Mouse (Mus musculus) thymus, postnatal 36 days (tissue): ENCODE data around the gene Ano8.
"Not testable (repeated sequence)": the region's sequence is repeated elsewhere in the genome, so short reads cannot be mapped to it uniquely, and the experiment has no call there.

Source experiments
- DNase-seq, 2 experiments: peaks; one replicate each; pipeline ENCODE4 v3.0.0; 2022; ENCODE audit warnings: mixed read lengths in 2 of 2

Gene Ano8

DNA sequence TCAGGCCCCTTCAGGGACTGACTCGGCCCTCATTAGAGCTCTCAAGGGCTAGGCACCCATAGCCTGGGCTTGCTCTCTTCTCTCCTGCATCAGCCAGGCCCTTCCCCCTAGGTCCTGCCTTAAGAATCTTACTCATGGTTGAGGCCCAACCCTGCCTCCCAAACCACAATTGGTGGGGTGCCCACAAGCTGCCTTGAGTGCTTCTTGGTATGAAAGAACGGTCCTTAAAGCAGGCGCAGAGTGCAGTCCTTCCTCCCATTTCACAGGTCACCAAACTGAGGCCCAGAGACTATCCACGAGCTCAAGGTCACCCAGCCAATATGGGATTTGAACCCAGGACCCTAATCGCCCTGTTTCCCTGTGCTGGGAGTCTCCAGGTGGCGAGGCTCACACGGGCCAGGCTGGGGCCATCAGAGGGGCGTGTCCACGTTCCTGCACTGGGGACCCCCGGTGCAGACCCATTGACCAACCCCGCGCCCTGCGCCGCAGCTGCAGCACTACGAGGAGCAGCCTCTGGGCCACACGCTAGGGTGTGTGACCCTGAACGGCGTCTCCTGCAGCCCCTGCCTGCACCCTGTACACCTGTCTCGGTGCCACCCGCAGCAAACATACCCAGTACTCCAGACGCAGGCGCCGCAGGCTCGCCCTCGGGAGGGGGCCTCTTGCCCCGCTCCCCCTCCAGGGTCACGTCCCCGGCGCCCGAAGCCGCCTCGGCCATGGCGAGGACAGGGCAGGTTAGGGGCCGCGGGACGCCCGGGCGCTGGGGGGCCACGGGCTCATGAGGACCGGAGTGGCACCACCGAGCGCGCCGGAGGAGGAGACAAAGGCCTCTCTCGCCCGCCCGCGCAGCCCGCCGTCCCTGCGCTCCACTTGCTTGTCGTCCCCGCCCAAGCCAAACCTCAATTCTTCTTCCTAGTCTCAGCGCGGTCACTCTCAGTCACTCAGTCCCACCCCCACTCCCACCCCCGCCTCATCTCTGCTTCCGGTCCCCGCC lies at the start of gene Ano8:
TSS of gene Ano8 (minus strand) at position 822 of the 994 bp plus-strand sequence.
- DNase-seq = peak; percentile 79 to 83

DNA sequence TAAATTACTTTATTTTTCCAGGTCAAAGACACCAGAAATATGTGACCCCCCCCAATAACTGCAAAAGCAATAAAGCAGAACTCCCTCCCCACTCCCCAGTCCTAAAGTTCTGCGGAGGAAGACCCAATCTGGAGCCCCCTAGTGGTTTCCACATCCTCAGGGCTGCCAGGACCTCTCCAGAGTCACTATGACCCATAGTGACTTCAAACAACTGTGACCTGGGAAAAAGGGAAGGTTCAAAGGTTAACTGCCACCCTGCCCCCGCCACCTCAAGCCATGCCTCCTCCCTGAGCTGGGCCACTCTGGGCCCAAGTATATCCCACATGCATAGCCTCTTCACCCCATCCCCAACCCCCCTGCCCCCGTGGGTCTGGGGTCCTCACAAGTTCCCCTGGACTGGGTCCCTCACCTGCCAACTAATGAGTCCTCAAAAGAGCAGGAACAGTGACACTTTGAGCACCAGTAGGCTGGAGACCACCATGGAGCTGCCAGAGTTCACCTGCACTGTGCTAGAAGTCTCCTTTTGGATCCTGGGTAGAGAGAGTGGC lies 48.6 kb upstream of the Ano8 start:
- no peak for DNase-seq

DNA sequence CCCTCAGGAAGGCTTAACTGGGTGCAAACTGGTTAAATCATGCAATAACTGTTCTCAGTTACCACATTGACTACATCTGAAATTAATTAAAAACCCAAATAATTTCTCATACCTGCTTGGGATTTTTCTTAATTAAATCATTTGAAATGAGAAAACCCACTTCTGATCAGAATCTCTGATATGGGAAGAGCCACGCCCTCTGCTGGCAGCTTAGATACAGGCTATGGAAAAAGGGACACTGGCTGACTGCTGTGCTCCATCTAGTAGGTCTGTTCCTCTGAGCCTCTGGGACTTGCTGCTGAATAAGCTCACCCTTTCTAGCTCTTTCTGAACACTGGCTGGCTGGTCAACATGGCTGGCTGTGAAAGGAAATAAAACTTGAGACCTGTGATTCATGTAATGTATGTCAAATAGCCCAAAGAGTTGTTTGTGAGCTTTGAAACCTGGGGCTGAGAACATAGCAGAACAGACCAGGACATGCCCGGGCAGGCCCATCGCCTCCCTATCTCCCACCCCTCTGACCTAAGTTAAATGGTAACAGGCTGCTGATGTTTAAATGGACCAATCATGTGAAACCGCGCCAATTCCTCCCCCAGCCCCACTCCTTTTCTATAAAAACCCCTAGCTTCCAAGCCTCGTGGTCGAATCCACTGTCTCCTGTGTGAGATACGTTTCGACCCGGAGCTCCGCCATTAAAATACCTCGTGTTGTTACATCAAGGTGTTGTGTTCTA lies 45.1 kb upstream of the Ano8 start:
- not testable (repeated sequence) for DNase-seq

DNA sequence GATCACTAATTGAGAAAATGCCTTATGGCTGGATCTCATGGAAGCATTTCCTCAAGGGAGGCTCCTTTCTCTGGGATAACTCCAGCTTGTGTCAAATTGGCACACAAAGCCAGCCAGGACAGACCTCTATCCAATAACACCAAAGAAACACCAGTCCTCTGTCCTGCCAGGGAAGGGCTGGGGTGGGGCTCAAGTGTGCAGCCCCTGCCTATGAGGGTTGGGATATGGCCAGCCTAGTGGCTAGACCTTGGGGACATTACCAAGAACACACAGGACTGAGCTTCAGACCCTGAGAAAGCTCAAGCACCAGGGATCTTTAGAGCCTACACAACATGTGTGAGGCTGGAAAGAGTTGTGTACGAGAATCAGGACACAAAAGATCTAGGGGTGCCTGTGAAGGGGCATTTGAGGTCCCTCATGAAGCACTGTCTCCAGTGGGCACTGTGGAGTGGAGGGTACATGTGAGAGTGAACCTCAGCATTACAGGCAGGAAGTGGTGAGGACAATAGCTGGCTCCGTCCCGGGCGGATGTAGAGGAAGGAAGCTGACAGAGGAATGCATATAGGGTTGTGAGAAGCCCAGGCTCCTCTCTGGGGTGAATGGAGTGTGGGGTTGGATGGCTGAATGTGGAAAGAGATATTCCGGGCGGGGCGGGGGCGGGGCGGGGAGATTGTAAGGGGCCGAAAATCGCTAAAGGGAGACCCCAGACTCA lies 42.8 kb upstream of the Ano8 start:
- peak; percentile 49 to 66 for DNase-seq

DNA sequence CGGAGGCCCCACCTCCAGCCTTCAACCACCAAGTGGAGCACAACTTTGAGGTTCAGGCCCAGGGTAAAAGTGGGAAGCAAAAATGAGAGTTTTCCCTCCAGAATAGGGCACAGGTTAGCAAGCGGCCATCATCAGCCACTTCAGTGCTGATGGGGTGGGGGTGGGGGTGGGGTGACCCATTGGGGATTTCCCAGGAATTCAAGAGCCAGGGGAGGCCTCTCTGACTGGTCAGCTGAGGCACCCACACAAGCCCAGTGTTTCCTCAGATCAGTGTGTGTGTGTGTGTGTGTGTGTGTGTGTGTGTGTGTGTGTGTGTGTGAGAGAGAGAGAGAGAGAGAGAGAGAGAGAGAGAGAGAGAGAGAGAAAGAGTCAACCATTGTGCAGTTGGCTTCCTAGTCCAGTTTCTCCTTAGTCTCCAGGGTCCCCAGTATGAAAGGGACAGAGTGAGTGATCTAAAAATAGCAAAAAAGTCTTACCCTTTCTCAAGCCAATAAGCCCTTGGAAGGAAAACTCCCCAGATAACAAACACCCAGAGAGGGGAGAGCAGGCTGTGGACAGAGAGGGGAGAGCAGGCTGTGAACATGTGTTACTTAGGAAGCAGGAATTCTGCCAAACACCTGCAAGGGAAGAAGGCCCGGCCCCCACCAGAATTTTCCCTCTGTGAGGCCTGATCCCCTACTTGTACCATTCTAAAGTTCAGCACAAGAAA lies 41.6 kb upstream of the Ano8 start:
- no peak for DNase-seq

DNA sequence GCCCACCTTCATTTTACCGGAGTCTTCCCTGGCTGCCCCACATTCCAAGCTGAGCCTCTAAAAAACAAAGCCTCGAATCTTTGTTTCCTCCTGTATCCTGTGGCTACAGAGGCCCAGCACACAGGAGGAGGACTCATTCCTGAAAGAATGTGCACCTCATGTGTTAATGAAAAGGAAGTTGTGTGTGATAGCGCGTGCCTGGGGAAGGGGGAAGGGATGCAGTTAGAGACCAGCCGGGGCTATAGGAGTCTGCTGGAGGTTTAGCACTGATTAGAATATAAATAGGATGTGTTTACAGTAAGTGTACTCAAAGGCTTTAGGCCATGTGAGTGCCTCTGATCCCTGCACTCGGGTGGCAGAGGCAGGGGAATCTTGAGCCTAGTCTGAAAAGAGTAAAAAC lies 40.5 kb upstream of the Ano8 start:
- no peak for DNase-seq

DNA sequence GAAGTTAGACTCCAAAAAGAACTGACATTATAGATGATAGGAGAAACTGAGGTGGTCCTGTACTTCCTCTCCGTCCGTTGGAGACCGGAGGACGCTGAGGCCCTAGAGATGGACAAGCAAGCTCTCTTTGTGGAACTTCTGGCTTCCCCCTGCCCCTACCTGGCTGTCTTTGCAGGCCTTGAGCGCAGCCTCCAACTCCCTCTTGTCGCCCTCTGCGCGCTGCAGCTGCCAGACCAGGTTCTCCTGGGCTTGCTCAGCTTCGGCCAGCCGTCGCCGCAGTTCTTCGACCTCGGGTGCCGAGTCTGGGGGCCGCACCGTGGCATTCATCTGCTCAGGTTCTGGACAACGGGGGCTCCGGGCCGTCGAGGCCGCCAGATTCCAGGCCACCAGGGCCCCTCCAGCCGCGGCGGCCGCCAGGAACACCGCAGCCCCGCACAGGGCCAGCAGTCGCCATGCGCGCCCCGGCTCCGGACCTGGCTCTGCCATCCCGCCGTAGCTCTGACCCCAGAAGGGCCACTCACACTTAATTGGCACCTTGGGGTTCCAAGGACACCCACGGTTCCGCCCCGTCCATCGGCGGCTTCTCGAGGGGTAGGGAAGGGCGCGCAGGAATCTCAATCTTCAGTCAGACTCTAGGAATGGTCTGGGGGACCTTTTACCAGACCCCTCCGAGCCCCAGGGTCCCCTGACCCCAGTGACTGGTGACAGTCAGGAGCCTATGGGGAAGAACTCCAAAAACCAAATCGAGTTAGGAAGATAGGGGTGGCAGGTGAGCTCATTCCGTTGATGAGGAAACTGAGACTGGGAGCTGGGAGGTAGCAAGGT lies 39.7 kb upstream of the Ano8 start, which contains the start of gene Ccdc194:
TSS of gene Ccdc194 (minus strand) at position 486 of the 825 bp plus-strand sequence.
- DNase-seq = no peak

DNA sequence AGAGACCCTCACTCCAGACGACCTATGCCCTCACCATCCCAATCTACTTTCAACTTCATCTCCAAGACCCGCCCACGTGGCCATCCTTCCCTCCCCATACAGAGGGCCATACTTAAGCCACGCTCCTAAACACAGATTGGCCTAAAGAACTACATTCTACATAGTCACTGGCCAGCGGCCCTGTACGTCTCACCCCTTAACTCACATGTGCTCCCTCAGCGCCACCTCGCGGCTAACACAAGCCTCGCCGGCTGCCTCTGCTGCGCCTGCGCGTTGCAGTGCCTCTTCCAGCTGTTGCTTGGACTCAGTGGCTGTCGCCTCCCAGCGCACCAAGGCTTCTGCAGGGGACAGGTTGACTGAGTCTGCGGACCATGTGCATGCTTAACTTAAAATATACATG lies 35.9 kb upstream of the Ano8 start:
- DNase-seq = peak; percentile 93 to 96

DNA sequence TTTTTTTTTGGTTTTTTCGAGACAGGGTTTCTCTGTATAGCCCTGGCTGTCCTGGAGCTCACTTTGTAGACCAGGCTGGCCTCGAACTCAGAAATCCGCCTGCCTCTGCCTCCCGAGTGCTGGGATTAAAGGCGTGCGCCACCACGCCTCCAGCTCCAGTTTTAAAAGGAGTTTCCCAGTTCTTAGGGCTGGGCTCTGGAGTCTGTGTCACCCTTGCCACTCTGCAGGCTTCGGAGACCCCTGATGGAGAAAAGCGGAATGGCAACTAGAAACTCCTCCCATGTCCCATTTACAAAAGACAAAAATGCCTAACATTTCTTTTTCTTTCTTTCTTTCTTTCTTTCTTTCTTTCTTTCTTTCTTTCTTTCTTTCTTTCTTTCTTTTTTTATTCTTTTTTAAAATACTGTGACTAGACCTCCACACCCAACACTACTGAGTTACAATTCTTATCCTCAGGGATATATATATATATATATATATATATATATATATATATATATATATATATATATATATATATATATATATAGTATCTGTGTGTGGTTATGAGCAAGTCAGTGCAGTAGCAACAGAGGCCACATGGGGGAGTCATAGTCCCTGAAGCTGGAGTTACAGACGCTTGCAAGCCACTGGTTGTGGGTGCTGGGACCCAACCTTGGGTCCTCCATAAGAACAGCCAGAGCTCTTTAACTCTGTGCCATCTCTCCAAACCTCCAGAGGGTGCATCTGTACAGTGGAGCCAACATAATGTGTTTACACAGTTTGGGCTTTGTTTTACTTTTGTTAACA lies 33.5 kb upstream of the Ano8 start:
- peak; percentile 33 to 43 for DNase-seq

DNA sequence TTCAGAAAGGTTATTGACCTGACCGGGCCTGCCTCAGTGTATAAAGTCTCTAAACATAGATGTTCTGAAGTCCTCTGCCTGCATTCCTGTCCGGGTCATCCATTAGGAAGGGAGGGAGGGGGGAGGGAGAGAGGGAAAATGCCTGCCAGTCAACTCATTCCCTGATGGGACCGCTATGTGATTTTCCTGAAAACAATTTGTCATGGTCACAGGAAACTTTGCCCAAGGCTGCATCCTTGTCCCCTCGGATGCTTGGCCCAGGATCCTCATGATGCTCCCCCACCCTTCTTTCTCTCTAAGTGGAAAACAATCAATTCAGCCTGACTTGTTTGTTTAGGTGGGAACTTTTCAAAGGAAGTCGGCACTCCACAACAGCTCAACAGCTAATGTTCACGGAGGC lies 31.0 kb upstream of the Ano8 start:
- no peak for DNase-seq

DNA sequence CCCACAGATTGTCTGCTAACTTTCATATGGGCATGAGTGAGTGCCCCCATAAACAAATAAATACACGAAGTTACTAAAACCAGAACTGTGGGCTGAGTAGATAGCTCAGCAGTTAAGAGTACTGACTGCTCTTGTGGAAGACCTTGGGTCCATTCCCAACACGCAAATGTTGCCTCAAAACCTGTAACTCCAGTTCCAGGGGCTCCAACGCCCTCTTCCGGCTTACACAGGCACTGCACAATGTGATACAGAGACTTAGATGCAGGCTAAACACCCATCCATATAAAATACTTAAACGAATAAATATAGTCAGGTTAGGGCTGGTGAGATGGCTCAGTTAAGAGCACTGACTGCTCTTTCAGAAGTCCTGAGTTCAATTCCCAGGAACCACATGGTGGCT lies 29.3 kb upstream of the Ano8 start:
- no peak for DNase-seq

DNA sequence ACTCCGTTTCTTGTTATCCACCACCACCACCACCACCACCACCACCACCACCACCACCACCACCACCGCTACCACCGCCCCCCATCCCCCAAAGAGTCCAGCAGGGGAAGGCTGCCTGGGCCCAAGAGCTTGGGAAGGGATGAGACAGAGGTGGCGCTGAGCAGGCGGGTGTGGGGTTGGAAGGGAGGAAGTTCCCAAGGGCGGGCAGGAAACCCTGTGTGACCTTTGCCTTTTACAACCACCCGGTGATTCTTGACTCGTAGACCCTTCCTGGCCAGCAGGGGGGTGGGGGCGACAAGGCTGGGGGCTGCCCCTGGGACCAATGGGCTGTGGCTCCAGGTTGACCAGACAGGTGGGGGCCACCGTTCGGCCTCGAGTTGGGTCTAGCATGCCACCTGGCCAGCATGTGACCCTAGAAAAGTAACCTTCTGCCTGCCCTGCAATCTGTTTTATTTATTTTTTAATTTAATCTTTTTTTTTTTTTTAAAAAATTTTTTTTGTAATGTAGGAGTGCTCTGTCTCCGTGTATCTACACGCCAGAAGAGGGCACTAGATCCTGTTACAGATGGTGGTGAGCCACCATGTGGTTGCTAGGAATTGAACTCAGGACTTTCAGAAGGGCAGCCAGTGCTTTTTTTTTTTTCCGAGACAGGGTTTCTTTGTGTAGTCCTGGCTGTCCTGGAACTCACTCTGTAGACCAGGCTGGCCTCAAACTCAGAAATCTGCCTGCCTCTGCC lies 27.4 kb upstream of the Ano8 start:
- no peak for DNase-seq

DNA sequence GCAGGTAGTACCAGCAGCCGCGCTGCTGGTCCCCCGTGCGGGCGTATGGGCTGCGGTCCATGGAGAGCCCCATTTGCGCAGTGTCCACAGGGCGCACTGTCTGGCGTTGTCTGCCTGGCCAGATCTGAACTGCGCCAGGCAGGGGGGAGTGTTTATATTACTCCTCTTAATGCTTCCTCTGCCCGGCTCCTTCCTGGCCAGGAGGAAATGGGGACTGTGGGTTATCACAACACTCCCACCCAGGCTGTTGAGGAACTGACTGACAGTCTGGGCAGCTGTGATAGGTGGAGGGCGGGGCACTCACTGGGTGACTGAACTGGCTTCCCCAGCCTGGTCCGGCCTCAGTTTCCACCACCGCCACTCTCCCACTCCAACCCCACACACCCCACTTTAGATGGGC lies 25.9 kb upstream of the Ano8 start, which contains the start of gene Plvap:
TSS of gene Plvap (minus strand) at position 109 of the 400 bp plus-strand sequence.
- DNase-seq = no peak

DNA sequence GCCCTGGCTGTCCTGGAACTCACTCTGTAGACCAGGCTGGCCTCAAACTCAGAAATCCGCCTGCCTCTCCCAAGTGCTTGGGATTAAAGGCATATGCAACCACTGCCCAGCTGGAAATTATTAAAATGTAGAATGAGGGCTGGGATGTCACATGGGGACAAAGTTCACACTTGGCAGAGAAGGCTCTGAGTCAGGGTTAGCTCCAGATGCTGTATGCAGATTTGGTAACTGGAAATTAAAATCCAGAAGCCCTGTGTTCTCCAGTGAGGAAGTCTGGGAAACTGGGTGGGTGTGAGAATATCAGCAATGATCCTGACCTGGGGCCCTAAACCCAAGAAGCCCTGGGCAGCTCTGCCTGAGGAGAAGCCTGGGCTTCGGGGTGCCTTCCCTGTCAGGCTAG lies 23.6 kb upstream of the Ano8 start:
- DNase-seq = no peak

DNA sequence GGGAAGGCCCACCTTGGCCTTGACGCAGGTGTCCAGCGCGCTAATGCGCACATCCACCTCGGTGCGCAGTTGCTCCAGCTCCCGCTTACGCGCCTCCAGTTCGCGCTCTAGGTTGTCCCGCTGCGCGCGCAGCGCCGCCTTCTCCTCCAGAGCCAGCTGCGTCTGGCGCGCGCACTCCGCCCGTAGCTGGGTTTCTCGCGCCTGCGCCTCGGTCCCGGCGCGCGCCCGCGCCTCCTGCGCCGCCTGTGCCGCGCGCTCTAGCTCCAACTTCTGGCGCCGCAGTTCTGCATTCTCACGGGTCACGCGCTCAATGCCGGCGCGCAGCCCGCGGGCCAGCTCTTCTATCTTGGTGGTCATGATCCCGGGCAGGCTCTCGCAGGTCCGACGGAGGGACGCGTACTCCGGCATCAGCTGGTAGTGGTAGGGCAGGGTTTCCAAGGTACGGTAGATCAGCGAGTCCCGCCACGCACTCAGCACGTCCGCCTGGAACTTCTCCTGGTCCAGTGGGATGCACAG lies 21.9 kb upstream of the Ano8 start:
- DNase-seq = peak; percentile 47 to 60

DNA sequence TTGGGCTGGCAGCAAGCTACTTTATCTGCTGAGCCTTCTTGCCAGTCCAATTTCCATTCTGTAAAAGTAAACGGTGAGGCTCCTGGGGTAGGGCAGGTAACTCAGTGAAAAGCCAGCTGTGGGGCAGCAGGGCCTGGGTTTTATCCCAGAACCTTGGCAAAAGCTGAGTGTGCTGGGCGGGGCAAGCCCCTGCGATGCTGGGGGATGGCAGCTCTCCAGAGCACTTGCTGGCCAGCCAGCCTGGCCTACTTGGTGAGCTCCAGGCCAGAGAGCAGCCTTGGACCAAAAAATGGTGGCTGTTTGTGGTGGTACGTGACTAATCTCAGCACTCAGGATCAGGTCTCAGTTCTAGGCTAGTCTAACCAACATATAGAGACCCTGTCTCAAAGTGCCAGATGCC lies 20.2 kb upstream of the Ano8 start:
- no peak for DNase-seq

DNA sequence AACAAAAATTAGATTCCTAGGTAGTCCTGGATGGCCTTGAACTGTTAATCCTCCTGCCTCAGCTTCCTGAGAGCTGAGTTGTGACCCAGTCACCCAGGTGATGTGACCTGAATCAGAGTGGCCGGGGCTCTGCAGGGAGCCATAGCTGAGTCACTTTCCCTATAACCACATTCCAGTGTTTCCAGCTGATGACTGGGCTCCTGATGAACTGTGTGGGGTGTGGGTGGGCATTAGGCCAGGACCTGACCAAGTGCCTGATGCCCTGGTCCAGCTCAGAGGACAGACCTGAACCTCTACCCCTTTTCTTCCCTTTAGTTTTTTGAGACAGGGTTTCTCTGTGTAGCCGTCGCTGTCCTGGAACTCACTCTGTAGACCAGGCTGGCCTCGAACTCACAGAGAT lies 19.6 kb upstream of the Ano8 start:
- DNase-seq = no peak

DNA sequence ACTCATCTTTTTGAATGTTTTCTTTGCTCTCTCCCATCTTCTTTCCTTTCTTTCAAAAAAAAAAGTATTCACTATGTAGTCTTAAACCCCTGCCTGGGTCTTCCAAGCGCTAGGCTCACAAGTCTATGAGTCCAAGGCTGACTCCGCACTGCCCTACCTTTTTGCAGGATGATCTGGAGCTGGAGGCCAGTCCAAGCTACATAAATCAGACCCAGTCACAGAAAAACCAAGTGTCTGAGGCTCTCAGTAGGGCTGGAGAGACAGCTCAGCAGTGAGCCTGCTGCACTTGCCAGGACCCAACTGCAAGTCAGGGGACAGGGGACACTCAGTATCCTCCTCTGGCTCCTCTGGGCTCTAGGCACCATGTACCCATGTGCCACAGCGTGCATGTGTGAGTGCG lies 18.6 kb upstream of the Ano8 start:
- no peak for DNase-seq
